Mouse (Mus musculus) midbrain, embryonic 10.5 days (tissue): ENCODE data around the gene Clip1. TPM values are rescaled to one million over a fixed set of nuclear protein-coding genes. Genes with fewer than 3 reads are reported as not detected.

Source experiments
- DNase-seq: peaks from one replicate; pipeline ENCODE4 v3.0.0-alpha.2; 2017; ENCODE audit warnings: low spot score
- H3K27ac ChIP-seq: fragments of 300-500 bp; sonication (generic); replicated peaks from 2 replicates; pipeline ENCODE4 v1.5.1; 2016; ENCODE audit warnings: mild to moderate bottlenecking
- H3K27me3 ChIP-seq: fragments of 300-500 bp; sonication (generic); 2 replicates; pipeline ENCODE4 v1.6.1; 2016; ENCODE audit warnings: low read depth, mild to moderate bottlenecking; ENCODE audit not compliant: poor library complexity, severe bottlenecking
- H3K36me3 ChIP-seq: fragments of 300-500 bp; sonication (generic); 2 replicates; pipeline ENCODE4 v1.6.1; 2016; ENCODE audit warnings: mild to moderate bottlenecking, moderate library complexity
- H3K4me1 ChIP-seq: fragments of 300-500 bp; sonication (generic); 2 replicates; pipeline ENCODE4 v1.6.1; 2016
- H3K4me3 ChIP-seq: fragments of 300-500 bp; sonication (generic); 2 replicates; pipeline ENCODE4 v1.5.1; 2016; ENCODE audit warnings: mild to moderate bottlenecking, moderate library complexity
- H3K9me3 ChIP-seq: fragments of 300-500 bp; sonication (generic); replicated peaks from 2 replicates; pipeline ENCODE4 v1.6.1; 2016; ENCODE audit warnings: mild to moderate bottlenecking
- WGBS: fragments of 180-500 bp; shearing (Covaris S2); methylation state at CpG from one replicate; pipeline ENCODE4 v1.1.7; 2016; 5-methylcytosine and 5-hydroxymethylcytosine counted together
- polyA plus RNA-seq: library from polyadenylated mRNA; unstranded; fragments of >200 nt; fragmentation: Nextera tagmentation; extraction: Ambion mirVana; gene quantifications from 2 replicates; pipeline ENCODE4 v1.2.1, GENCODE M21; 2016

Clip1 gene
- polyA plus RNA-seq, 1 experiment from 2014 or later: 51.3 TPM

- Histone ChIP-seq H3K27ac (no peak overlapping the region), H3K4me1 (peaks cover 6% of the 10 kb centered on the region), H3K36me3 (peaks cover 65% of the 10 kb centered on the region), H3K4me3 (no peak overlapping the region), H3K9me3 (no peaks in the 10 kb centered on the region), H3K27me3 (no peaks in the 10 kb centered on the region)
- DNase-seq: peak; percentile 34
- WGBS: 64% methylated on average over 13 of the region's 13 CpGs
Measured at GRCm38 (mm10) chr5:123622421-123622820, 62.0 kb downstream of the Clip1 start.

- peak; percentile 25 for DNase-seq
- Histone ChIP-seq H3K27ac (no peak overlapping the region), H3K4me3 (no peak overlapping the region), H3K36me3 (peaks cover 88% of the 10 kb centered on the region), H3K9me3 (no peaks in the 10 kb centered on the region), H3K27me3 (no peaks in the 10 kb centered on the region), H3K4me1 (peaks cover 6% of the 10 kb centered on the region)
- 82% methylated on average over 2 of the region's 2 CpGs for whole genome bisulfite sequencing
Measured at GRCm38 (mm10) chr5:123618558-123618957, 65.9 kb downstream of the Clip1 start.

GRCm38 (mm10) chr5:123614246-123614645, 70.2 kb downstream of the Clip1 start:
- Histone ChIP-seq H3K9me3 (no peaks in the 10 kb centered on the region), H3K4me1 (no peaks in the 10 kb centered on the region), H3K27me3 (no peaks in the 10 kb centered on the region), H3K27ac (no peak overlapping the region), H3K4me3 (no peak overlapping the region), H3K36me3 (peaks cover 88% of the 10 kb centered on the region)
- DNase-seq: no peak
- WGBS: 94% methylated on average over 24 of the region's 24 CpGs

- Histone ChIP-seq H3K4me3 (no peak overlapping the region), H3K4me1 (no peaks in the 10 kb centered on the region), H3K9me3 (no peaks in the 10 kb centered on the region), H3K27ac (no peak overlapping the region), H3K27me3 (no peaks in the 10 kb centered on the region), H3K36me3 (peaks cover 92% of the 10 kb centered on the region)
- DNase-seq: peak; percentile 72
- WGBS: 35% methylated on average over 4 of the region's 4 CpGs
Measured at GRCm38 (mm10) chr5:123609843-123610242, 74.6 kb downstream of the Clip1 start.

- 95% methylated on average over 7 of the region's 7 CpGs for WGBS
- Histone ChIP-seq H3K27me3 (no peaks in the 10 kb centered on the region), H3K36me3 (peaks cover 89% of the 10 kb centered on the region), H3K4me3 (no peak overlapping the region), H3K9me3 (no peaks in the 10 kb centered on the region), H3K4me1 (no peaks in the 10 kb centered on the region), H3K27ac (no peak overlapping the region)
- DNase-seq: no peak
Measured at GRCm38 (mm10) chr5:123609416-123609815, 75.0 kb downstream of the Clip1 start.

GRCm38 (mm10) chr5:123607211-123607669, 77.2 kb downstream of the Clip1 start:
- Histone ChIP-seq H3K27ac (no peak overlapping the region), H3K9me3 (no peaks in the 10 kb centered on the region), H3K4me3 (no peak overlapping the region), H3K27me3 (no peaks in the 10 kb centered on the region), H3K4me1 (peaks cover 8% of the 10 kb centered on the region), H3K36me3 (peaks cover 83% of the 10 kb centered on the region)
- DNase-seq: no peak
- 79% methylated on average over 3 of the region's 3 CpGs for WGBS

- Histone ChIP-seq H3K4me1 (peaks cover 8% of the 10 kb centered on the region), H3K9me3 (no peaks in the 10 kb centered on the region), H3K4me3 (no peak overlapping the region), H3K36me3 (peaks cover 77% of the 10 kb centered on the region), H3K27ac (no peak overlapping the region), H3K27me3 (no peaks in the 10 kb centered on the region)
- WGBS: 61% methylated on average over 11 of the region's 11 CpGs
- no peak for DNase-seq
Measured at GRCm38 (mm10) chr5:123603496-123603895, 80.9 kb downstream of the Clip1 start.

- Histone ChIP-seq H3K27me3 (no peaks in the 10 kb centered on the region), H3K27ac (no peak overlapping the region), H3K4me1 (peaks cover 8% of the 10 kb centered on the region), H3K9me3 (no peaks in the 10 kb centered on the region), H3K36me3 (peaks cover 74% of the 10 kb centered on the region), H3K4me3 (no peak overlapping the region)
- DNase-seq: no peak
- 92% methylated on average over 6 of the region's 6 CpGs for WGBS
Measured at GRCm38 (mm10) chr5:123602174-123602573, 82.2 kb downstream of the Clip1 start.

- Histone ChIP-seq H3K4me1 (peaks cover 8% of the 10 kb centered on the region), H3K4me3 (no peak overlapping the region), H3K36me3 (peaks cover 65% of the 10 kb centered on the region), H3K9me3 (no peaks in the 10 kb centered on the region), H3K27me3 (no peaks in the 10 kb centered on the region), H3K27ac (no peak overlapping the region)
- WGBS: 45% methylated on average over 6 of the region's 6 CpGs
- no peak for DNase-seq
Measured at GRCm38 (mm10) chr5:123599319-123599718, 85.1 kb downstream of the Clip1 start.

GRCm38 (mm10) chr5:123593622-123594280, 90.7 kb downstream of the Clip1 start:
- H3K4me3 ChIP-seq: no peak overlapping the region
- no peaks in the 10 kb centered on the region for H3K9me3 ChIP-seq
- no peaks in the 10 kb centered on the region for H3K27me3 ChIP-seq
- peaks cover 80% of the 10 kb centered on the region for H3K36me3 ChIP-seq
- no peaks in the 10 kb centered on the region for H3K4me1 ChIP-seq
- H3K27ac ChIP-seq: no peak overlapping the region
- WGBS: 82% methylated on average over 10 of the region's 10 CpGs
- no peak for DNase-seq

- WGBS: 89% methylated on average over 6 of the region's 6 CpGs
- no peaks in the 10 kb centered on the region for H3K4me1 ChIP-seq
- DNase-seq: no peak
- H3K4me3 ChIP-seq: no peak overlapping the region
- H3K9me3 ChIP-seq: no peaks in the 10 kb centered on the region
- H3K36me3 ChIP-seq: peaks cover 64% of the 10 kb centered on the region
- no peak overlapping the region for H3K27ac ChIP-seq
- H3K27me3 ChIP-seq: no peaks in the 10 kb centered on the region
Measured at GRCm38 (mm10) chr5:123580043-123580442, 104.4 kb downstream of the Clip1 start.

GRCm38 (mm10) chr5:123576696-123577095, 107.7 kb downstream of the Clip1 start:
- 90% methylated on average over 3 of the region's 3 CpGs for WGBS
- H3K27me3 ChIP-seq: no peaks in the 10 kb centered on the region
- peaks cover 9% of the 10 kb centered on the region for H3K4me1 ChIP-seq
- no peaks in the 10 kb centered on the region for H3K9me3 ChIP-seq
- H3K27ac ChIP-seq: no peak overlapping the region
- peaks cover 45% of the 10 kb centered on the region for H3K36me3 ChIP-seq
- no peak overlapping the region for H3K4me3 ChIP-seq
- no peak for DNase-seq

- DNase-seq: peak; percentile 16
- 60% methylated on average over 8 of the region's 8 CpGs for WGBS
- peak overlapping the region; percentile 88 for H3K27ac ChIP-seq
- no peaks in the 10 kb centered on the region for H3K9me3 ChIP-seq
- H3K36me3 ChIP-seq: peaks cover 39% of the 10 kb centered on the region
- H3K4me3 ChIP-seq: peak overlapping the region; percentile 97
- H3K4me1 ChIP-seq: peaks cover 14% of the 10 kb centered on the region
- no peaks in the 10 kb centered on the region for H3K27me3 ChIP-seq
Measured at GRCm38 (mm10) chr5:123573362-123573761, 111.1 kb downstream of the Clip1 start.
